Mouse (Mus musculus): ENCODE results near the gene Gtf2f1. TPM values are rescaled to one million over a fixed set of nuclear protein-coding genes. Genes with fewer than 3 reads are reported as not detected.

The Gtf2f1 gene
- total and polyA plus RNA-seq, 2 experiments from 2014 or later: 22.9 to 30.4 TPM

DNA sequence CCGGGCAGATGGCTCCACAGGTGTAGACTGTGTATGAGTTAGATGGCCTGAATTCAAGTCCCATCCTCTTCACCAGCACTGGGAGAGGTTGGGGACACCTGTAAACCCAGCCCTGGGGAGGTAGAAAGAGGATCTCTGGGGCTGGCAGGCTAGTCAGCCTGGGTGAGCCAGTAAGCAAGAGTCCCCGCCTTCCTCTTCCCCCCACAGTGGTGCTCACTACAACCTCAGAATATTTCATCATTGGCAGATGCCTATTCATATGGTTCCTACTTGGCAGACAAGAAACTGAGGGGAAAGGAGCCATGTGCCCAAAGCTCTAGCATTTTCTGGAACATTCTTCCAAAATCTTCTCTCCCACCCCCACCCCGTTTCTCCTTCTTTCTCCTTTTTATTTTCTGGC is 37.7 kb upstream of the Gtf2f1 start:
- H3K4me3 ChIP-seq (ENCODE audit: low read depth, low read length): no peak overlapping the region
- no peak for DNase-seq (ENCODE audit: low spot score)
- no peak for TF ChIP-seq EP300 (IDR thresholded peaks at IDR 0.05; ENCODE audit: low read depth)
- TF ChIP-seq CTCF (IDR thresholded peaks at IDR 0.05; ENCODE audit: low read depth): no peak
- no peaks in the 10 kb centered on the region for H3K27me3 ChIP-seq (ENCODE audit: control insufficient read depth, insufficient read depth, low read length)
- 92% methylated on average over 3 of the region's 3 CpGs for WGBS
- no peak for ATAC-seq (ENCODE audit: insufficient read depth, low read depth)
- H3K9ac ChIP-seq (replicated peaks; ENCODE audit: low read depth, low read length): no peak overlapping the region
- peaks cover 38% of the 10 kb centered on the region; the same call in 1 of the 2 replicates for H3K36me3 ChIP-seq (replicated peaks; ENCODE audit: control insufficient read depth, insufficient read depth, low read length)
- H3K27ac ChIP-seq (ENCODE audit: low read depth): no peak overlapping the region
- H3K9me3 ChIP-seq (replicated peaks; ENCODE audit: control insufficient read depth, low read length): no peaks in the 10 kb centered on the region
- H3K4me2 ChIP-seq (ENCODE audit: low read depth, low read length): no peak overlapping the region
- H3K4me1 ChIP-seq (ENCODE audit: control insufficient read depth, insufficient read depth): no peaks in the 10 kb centered on the region

DNA sequence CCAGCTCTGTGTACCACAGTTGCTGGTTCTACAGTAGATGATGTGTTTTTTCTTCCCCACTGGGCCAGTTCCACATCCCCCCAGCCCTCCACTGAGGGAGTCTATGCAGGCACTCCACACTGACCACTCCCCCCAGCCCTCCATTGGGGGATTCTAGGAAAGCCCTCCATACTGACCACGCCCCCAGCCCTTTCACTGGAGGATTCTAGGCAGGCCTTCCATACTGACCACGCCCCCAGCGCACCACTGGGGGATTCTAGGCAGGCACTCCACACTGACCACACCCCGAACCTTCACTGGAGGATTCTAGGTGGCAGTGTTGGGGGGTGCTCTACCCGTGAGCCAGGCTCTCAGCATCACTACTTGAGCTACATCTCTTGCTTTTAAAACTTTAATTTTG is 36.3 kb upstream of the Gtf2f1 start:
- H3K4me3 ChIP-seq (ENCODE audit: low read depth, low read length): no peak overlapping the region
- peak; percentile 15; the same call in 1 of the 2 replicates for ATAC-seq (ENCODE audit: insufficient read depth, low read depth)
- WGBS: 33% methylated on average over 5 of the region's 5 CpGs
- TF ChIP-seq CTCF (IDR thresholded peaks at IDR 0.05; ENCODE audit: low read depth): no peak
- no peak for TF ChIP-seq EP300 (IDR thresholded peaks at IDR 0.05; ENCODE audit: low read depth)
- no peak overlapping the region for H3K27ac ChIP-seq (ENCODE audit: low read depth)
- H3K9me3 ChIP-seq (replicated peaks; ENCODE audit: control insufficient read depth, low read length): no peaks in the 10 kb centered on the region
- H3K4me1 ChIP-seq (ENCODE audit: control insufficient read depth, insufficient read depth): no peaks in the 10 kb centered on the region; the same call in 1 of the 2 replicates
- H3K27me3 ChIP-seq (ENCODE audit: control insufficient read depth, insufficient read depth, low read length): no peaks in the 10 kb centered on the region
- DNase-seq (ENCODE audit: low spot score): no peak
- no peak overlapping the region for H3K4me2 ChIP-seq (ENCODE audit: low read depth, low read length)
- H3K9ac ChIP-seq (replicated peaks; ENCODE audit: low read depth, low read length): no peak overlapping the region
- H3K36me3 ChIP-seq (replicated peaks; ENCODE audit: control insufficient read depth, insufficient read depth, low read length): peaks cover 24% of the 10 kb centered on the region; the same call in 1 of the 2 replicates

DNA sequence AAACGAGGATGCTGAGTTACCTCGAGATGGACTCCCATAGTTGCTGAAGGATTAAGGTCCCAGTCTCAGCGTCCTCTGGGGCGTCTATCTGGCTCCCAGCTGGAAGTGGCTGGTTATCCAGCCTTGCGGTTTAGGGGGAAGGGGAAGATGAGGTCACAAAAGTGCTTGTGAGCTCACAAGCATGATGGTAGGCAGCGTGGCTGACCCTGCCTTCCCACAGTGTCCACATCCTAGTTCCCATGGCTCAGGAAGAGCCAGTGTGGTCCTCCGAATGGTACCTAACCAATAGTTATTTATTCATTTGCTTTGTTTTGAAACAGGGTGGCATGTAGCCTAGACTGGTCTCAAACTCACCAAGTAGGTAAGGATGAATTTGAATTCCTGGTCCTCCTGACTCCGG is 30.5 kb upstream of the Gtf2f1 start, which contains the start of gene Slc25a41:
Gene Slc25a41 (minus strand): TSS at position 101 of the 400 bp plus-strand sequence.
- Histone ChIP-seq H3K27ac (ENCODE audit: low read depth) (no peak within 1 kb of the TSS), H3K4me3 (ENCODE audit: low read depth, low read length) (no peak within 1 kb of the TSS), H3K36me3 (replicated peaks; ENCODE audit: control insufficient read depth, insufficient read depth, low read length) (0 out of 2 replicates have a peak, but pooled peaks cover 13% of the 10 kb centered on the region), H3K27me3 (ENCODE audit: control insufficient read depth, insufficient read depth, low read length) (no peaks in the 10 kb centered on the region), H3K4me2 (ENCODE audit: low read depth, low read length) (no peak within 1 kb of the TSS), H3K4me1 (ENCODE audit: control insufficient read depth, insufficient read depth) (no peaks in the 10 kb centered on the region; the same call in 1 of the 2 replicates), H3K9ac (replicated peaks; ENCODE audit: low read depth, low read length) (no peak within 1 kb of the TSS), H3K9me3 (replicated peaks; ENCODE audit: control insufficient read depth, low read length) (no peaks in the 10 kb centered on the region)
- ATAC-seq (ENCODE audit: insufficient read depth, low read depth) (no peak), DNase-seq (ENCODE audit: low spot score) (no peak)
- TF ChIP-seq CTCF (IDR thresholded peaks at IDR 0.05; ENCODE audit: low read depth) (no peak), EP300 (IDR thresholded peaks at IDR 0.05; ENCODE audit: low read depth) (no peak)
- 69% methylated on average over 8 of the region's 8 CpGs for WGBS

DNA sequence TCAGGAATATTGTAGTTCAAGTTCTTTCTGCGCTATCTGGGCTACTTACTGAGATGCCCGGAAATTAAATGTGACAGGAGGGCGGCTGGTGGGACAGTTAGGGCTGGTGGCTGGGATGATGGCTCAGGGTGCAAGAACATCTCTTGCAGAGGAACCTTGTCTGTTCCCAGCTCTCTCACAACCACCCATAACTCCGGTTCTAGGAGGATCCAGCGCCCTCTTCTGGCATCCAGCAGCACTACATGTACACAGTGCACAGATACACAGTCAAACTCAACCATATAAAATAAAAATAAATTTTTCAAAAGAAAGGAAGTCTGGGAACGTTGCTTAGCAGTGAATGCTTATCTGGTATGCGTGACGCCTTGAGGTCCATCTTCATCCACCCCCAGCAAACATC is 27.9 kb upstream of the Gtf2f1 start:
- Histone ChIP-seq H3K27ac (ENCODE audit: low read depth) (no peak overlapping the region), H3K9me3 (replicated peaks; ENCODE audit: control insufficient read depth, low read length) (no peaks in the 10 kb centered on the region), H3K4me2 (ENCODE audit: low read depth, low read length) (no peak overlapping the region), H3K27me3 (ENCODE audit: control insufficient read depth, insufficient read depth, low read length) (no peaks in the 10 kb centered on the region), H3K9ac (replicated peaks; ENCODE audit: low read depth, low read length) (no peak overlapping the region), H3K4me3 (ENCODE audit: low read depth, low read length) (no peak overlapping the region), H3K4me1 (ENCODE audit: control insufficient read depth, insufficient read depth) (no peaks in the 10 kb centered on the region; the same call in 1 of the 2 replicates), H3K36me3 (replicated peaks; ENCODE audit: control insufficient read depth, insufficient read depth, low read length) (no peaks in the 10 kb centered on the region)
- no peak for ATAC-seq (ENCODE audit: insufficient read depth, low read depth)
- WGBS: 37% methylated on average over 8 of the region's 8 CpGs
- no peak for TF ChIP-seq EP300 (IDR thresholded peaks at IDR 0.05; ENCODE audit: low read depth)
- no peak for TF ChIP-seq CTCF (IDR thresholded peaks at IDR 0.05; ENCODE audit: low read depth)
- DNase-seq (ENCODE audit: low spot score): no peak

DNA sequence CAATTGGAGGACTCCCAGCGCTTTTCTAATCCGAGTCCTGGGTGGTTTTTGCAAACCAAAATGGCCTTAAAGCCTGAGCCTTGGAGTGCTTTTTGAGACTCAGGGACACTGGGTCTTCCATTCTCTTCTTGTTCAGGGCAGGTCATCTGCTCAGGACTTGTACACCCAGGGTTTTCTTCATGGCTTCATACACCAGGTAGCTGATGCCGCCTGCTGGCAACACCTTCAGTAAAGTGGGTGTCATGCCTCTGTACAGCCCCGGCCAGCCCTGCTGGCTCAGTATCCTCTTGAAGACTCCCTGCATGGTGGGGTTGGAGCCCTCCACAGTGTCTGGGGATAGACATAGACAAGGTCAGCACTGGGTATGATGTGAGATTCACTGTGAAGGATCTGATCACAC is 21.8 kb upstream of the Gtf2f1 start:
- no peak overlapping the region for H3K9ac ChIP-seq (replicated peaks; ENCODE audit: low read depth, low read length)
- TF ChIP-seq EP300 (IDR thresholded peaks at IDR 0.05; ENCODE audit: low read depth): no peak
- no peak for TF ChIP-seq CTCF (IDR thresholded peaks at IDR 0.05; ENCODE audit: low read depth)
- H3K27me3 ChIP-seq (ENCODE audit: control insufficient read depth, insufficient read depth, low read length): no peaks in the 10 kb centered on the region
- H3K9me3 ChIP-seq (replicated peaks; ENCODE audit: control insufficient read depth, low read length): no peaks in the 10 kb centered on the region
- no peak overlapping the region for H3K4me3 ChIP-seq (ENCODE audit: low read depth, low read length)
- peak overlapping the region; percentile 62; the same call in 1 of the 2 replicates for H3K4me2 ChIP-seq (ENCODE audit: low read depth, low read length)
- H3K4me1 ChIP-seq (ENCODE audit: control insufficient read depth, insufficient read depth): peaks cover 19% of the 10 kb centered on the region
- WGBS: 93% methylated on average over 4 of the region's 4 CpGs
- DNase-seq (ENCODE audit: low spot score): no peak
- H3K36me3 ChIP-seq (replicated peaks; ENCODE audit: control insufficient read depth, insufficient read depth, low read length): peaks cover 10% of the 10 kb centered on the region
- no peak for ATAC-seq (ENCODE audit: insufficient read depth, low read depth)
- H3K27ac ChIP-seq (ENCODE audit: low read depth): no peak overlapping the region

Measured in heart, postnatal 0 days (tissue).